Mouse (Mus musculus) thymus, postnatal 14 days (tissue): ENCODE results near the gene Unc13b.
A peak's percentile ranks its signal among the peaks of the same experiment; 100 is the strongest.

Experiments used
- DNase-seq: peaks from one replicate; pipeline ENCODE4 v3.0.0; 2021

The Unc13b gene

DNA sequence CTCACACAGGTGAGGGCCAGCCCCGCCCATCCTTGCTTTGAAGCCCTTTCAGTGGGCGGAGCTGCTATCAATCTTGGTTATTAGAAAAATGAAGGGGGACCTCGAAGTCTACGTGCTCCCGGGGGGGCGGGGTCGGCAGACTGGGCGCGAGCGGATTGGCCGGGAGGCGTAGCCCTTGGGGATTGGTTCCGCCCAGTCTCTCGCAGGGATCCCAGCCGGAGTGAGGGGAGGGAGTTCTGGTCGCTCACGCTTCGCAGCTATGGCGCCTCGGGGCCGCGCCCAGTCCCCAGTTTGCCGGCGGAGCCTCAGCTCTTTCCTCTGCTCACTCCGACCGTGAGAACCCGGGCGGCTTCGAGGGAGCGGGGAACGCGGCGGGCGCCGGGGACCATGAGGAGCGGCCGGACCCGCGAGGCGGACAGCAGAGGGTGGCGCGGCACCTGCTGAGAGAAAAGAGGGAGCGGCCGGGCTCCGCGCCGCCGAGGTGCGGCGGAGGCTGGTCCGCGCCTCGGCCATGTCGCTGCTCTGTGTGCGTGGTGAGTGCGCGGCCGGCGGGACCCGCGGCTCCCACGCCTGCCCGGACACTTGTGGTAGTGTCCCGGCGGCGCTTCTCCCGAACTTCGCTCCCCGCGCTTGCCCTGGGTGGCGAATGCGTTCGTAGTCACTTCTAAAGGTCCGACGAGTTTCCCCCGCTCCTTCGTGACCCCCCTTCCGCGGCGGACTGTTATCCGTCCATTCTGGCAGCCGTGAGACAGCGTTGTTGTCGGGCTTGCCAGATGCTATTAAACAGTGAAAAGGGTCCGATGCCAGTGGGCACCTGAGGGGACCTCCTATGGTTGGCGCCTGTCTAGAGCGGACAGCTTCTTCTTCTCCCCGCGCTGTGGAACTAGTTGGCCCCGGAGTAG, at the start of gene Unc13b:
Gene Unc13b (plus strand): TSS at position 201 of the 902 bp plus-strand sequence.
- peak; percentile 58 for DNase-seq

DNA sequence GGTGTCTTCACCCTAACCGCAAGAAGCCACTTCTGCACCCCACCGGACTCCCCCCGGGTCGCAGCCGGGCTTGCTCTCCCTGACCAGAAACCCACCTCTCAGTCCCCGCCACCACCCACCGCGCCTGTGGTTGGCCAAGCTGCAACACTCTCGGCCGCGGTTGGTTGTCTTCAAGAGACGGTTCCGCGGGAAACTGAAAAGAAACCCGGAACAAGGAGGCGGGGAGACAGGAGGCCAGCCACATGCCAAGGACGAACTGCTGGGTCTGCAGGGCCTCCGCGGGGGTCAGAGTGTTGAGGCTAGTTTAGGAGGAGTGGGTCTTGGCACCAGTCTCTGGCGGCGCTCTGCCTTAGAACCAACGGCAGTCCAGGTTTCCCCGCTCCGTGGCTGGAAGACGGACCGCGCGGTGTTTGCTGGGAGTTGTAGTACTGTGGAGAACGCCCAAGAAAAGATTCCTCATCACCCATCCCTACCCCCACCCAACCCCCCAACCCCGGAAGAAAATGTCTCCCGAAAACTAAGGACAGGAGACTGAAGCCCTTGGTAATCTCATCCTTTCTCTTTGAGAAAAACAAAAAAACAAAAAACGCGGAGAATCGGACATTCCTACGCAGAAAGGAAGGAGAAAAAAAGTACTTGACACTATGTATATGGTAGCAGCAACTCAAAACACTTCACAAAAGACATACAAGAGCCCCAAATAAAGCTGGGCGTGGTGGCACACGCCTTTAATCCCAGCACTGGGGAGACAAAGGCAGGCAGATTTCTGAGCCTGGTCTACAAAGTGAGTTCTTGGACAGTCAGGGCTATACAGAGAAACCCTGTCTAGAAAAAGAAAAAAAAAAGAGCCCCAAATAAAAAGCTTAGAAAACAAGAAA, 48.4 kb upstream of the Unc13b start, which contains the start of gene Fancg:
Gene Fancg (minus strand): TSS at position 346 of the 878 bp plus-strand sequence.
- DNase-seq = peak; percentile 89

DNA sequence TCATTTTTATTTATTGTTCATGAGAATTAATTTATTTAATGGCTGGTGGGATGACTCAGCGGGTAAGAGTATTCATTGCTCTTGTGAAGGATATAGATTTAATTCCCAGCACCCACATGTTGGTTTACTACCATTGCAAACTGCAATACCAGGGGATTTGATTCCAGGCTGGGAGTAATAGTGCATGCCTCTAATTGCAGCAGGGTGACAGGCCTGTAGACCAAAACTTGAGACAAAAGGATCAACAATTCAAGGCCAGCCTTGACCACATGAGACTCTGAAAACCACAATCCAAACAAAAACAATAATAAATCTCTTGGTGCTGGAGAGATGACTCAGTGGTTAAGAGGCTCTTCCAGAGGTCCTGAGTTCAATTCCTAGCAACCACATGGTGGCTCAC, 46.7 kb upstream of the Unc13b start:
- no peak for DNase-seq

DNA sequence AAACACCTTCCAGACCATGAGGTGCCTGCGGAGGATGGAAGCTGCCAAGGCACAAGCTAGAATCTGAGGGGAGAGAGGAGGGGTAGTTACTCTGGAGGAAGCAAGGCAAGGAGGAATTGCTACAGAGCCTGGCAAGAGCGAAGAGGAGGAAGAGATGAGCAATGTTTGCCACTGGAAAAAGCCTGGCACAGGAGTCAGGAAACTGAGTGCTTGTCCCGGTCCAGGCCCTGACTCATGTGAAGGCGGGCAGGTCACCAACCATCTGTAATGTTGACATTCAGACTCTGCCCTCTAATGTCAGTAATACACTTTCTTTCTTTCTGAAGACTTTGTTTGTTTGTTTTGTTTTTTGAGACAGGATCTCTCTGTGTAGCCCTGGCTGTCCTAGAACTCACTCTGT, 40.6 kb upstream of the Unc13b start:
- DNase-seq = no peak

DNA sequence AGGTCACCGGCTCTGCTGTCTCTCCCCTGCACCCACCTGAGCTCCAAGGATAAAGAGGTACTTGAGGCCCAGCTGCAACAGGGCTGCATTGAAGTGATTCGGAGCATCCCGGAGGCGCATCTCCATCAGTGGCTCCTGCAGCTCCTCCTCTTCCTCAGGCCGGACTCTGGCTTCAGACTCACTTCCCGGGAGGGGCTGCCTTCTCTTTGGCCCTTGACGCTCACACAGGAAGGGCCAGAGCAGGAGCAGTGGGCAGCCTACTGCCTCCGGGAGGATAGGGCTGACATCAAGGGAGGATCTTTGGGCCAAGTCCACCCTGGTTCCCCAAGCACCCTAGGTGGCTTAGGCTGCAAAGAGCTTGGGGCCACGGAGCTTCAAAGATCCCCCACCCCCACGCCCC, 39.6 kb upstream of the Unc13b start:
- no peak for DNase-seq

DNA sequence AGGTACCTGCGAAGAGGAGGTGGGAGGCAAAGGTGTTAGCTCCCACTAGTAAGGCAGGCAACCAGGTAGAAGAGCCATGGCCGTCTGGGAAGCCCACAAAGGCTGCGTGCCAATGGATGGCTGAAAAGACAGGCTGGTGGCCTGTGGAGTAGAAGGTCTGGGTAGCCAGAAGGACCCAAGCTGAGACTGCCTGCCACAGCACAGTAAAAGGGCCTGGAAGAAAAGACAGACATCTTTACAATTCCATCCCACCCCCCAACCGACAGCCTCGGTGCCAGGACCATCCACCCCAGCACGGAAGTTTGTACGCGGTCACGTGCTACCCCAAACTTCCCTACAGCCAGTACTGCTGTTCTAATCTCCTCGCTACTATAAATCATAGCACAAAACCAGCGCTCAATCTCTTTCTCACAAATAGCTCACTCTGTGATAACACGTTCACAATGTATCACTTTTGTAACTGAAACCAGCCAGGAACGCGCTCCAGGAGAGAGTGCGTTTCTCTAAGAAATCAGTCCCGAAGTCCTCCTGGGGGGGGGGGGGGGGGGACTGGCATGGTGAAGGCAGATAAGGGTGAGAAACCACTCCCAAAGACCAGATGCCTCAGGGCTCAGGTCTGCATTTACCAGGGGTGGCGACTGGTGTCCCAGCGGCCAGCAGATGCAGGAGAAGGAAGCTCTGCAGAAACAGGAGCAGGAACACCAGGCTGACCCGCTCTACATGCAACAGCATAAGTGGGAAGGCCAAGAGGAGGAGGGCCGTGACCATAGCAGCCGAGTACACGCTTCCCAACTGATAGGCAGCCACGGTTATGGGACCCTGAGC, 38.9 kb upstream of the Unc13b start:
- DNase-seq = no peak

DNA sequence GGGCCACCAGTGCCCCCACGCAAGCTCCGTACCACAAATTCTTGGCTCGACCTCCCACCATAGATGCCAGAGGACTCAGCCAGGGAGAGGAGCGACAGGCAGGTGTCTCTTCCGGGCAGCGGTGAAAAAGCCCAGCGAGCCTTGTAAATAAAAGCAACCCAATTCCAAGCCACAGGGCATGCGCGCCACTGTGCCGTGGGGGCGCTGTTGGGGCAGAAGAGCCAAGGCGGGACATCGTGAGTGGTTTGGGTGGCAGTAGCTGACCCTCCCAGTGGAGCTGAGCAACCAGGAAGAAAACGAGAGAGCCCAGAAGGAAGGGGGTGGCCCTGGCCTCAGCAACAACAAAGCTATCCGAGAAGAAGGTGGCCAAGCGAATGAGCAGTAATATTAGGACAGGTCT, 37.9 kb upstream of the Unc13b start:
- no peak for DNase-seq

DNA sequence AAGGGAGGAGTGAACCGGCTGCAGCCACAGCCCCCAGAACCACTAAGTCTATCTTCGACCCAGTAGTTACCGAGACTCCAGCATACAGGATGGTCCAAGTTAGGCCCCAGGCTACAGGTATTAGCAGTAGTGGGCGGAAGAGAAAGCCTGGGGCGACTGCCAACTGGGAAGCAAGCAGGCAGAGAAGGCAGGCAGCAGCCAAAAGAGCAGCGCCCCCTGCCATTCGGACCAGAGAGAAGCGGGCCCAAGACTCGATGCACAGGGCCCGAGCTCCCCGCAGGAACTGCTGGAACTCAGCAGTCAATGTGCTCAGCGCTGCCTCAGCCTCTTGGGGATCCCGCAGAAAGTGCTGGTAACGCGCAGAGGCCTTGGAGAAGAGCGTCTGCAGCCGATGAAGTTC, 37.4 kb upstream of the Unc13b start:
- DNase-seq = no peak

DNA sequence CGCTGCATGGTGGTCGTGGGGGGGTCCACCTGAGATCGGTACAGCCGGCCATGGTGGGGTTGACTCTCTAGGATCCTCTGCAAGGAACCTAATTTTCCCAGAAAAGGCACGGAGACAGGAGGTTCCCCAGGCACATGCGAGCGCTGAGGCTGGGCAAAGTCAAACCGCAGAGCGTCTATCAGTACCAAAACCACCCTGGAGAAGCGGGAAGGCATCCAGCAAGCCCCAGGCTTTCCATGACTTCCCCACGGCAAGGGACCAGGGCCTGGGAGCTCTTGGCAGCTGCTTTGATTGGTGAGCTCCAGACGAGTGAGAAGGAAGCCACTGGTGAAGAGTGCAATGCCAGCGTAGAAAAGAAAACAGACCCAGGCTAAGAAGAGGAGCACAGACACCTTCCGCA, 34.1 kb upstream of the Unc13b start:
- no peak for DNase-seq

DNA sequence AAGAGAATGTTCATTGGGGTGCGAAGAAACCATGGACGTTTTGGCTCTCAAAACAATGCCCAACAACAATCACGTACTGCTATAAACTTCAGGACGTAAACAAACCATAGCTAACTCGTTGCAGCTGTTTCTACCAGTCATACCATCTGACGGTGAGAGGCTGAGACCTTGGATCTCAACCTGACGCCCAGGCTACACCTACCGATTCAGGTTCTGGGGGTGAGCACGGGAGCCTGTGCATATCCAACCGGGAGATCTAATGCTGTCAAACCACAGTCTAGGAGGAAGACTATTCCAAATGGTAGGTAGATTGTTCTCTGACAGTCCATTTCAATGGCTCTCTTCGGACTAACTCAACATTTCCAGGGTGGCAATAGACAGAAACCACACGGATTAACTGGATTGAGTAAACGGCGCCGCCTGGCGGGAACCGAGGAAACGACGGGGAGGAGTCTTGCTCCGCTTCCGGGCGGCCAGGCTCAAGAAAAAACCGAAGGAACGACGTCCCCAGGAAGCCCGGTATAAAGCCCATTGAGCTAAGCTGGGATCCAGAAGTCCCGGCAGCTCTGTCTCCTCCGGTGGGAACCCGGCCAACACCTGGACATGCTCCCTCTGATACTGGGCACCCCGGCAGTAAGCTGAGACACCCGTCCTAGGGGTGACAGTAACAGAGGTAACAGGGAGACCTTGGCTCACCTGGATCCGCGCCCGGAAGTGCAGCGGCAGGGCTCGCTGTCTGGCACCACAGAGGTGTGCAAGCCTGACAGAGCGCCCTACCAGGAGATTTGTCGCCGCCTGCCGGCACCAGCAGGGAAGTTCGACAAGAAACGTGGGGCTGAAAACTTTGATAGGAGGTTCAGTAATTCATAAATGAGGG, 33.4 kb upstream of the Unc13b start, which contains the start of gene Pigo:
Gene Pigo (minus strand): TSS at position 736 of the 877 bp plus-strand sequence.
- DNase-seq = peak; percentile 93

DNA sequence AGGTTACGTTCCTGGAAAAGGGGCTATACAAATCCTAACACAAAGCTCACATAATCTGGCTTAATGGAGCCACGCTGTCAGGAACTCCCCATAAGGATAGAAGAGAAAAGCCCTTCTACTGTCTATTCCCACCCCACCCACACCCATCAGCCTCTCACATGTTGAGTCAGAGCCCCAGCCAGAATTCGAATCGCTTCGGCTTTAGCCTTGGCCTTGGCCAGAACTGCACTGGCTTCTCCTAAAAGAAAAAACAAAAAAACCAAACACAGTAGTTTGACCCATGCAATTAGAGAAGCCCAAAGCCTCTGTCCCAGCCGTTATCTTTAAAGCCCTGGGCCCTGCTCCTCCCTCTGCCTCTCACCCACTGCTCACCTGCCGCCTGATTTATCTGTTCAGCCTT, 29.6 kb upstream of the Unc13b start:
- no peak for DNase-seq

DNA sequence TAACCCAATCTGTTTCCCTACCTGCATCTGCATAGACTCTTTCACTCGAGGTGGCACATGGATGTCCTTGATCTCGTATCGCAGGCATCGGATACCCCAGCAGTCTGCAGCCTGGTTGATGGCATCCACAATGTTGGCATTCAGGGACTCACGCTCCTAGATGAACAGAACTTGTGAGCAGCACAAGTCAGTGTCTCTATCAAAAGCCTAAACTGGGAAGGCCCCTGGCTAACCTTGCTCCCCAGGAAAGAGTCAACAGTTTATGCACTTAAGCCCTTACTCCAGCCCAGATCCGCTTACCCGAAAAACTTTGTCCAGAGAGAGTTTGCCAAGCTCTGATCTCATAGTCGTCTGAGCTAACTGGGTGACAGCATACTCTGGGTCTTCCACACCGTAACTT, 29.0 kb upstream of the Unc13b start:
- DNase-seq = no peak

DNA sequence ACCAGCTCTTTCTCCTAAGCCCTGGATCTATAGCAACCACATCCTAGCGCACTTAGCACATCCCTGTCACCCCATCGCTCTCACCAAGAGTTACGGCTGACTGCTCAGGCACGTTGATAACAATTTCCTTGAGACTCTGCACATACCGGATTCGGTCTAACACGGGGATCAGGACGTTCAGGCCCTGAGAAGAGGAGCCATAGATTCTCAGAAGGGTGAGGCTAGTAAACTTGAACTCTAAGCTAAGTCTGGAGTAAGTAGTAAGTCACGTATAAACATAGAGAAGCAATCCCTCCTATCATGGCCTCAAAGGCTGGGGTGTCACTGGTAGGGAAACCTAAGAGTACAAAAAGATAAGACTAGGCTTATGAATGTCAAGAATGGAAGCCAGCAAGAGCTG, 28.4 kb upstream of the Unc13b start:
- DNase-seq = no peak

DNA sequence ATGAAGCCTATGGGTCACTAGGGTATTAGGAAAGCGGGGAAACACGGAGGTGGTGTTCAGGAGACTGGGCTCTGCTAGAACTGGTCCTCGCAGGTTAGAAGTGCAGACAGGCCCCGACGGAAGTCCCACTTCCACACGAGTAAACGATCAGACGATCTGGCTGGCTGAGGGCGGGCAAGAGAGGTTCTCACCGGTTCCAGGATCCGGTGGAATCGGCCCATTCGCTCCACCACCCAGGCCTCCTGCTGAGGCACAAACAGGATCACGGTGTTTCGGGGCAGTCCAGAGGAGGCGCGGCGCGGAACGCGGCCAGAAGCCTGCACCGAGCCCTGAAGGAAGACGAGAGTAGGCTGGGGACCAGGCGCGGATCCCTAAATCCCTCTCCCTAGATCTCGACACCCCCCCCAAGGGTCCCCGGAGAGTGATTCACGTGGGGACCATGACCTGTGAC, 27.9 kb upstream of the Unc13b start:
- no peak for DNase-seq

DNA sequence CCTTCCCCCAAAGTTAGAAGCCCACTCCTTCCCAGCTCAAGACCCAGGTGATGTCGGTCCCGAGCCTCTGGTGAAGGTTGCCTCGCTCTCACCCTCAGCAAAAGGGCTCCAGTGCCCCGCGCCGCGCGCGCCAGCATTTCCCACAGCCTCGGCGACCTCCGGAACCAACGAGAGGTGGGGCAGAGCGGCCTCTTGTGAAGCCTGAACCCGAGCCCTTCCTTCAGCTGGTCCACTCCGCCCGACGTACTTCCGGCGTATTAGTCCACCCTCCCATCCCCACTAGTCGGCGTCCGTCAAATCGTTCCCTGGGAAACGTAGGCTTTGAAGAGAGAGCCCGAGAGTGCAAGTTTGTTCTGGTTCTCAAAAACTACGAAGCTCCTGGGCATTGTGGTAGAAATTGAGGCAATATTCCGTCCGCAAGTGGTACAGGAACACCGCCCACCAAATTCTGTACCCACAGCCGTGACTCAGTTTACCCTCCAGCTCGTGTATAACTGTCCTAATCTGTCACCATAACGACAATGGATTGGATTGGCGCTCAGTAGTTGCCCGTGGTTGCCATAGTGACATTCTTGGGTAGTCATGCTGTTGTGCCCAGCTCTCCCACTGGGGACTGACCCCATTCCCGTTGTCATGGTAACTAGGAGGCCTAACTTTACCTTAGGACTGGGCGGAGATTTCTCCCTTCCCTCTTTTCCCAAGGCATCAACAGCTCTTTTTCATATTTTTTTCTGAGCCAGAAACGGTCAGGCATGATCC, 27.3 kb upstream of the Unc13b start, which contains the start of gene Stoml2:
Gene Stoml2 (minus strand): TSS at position 474 of the 759 bp plus-strand sequence.
- peak; percentile 94 for DNase-seq

DNA sequence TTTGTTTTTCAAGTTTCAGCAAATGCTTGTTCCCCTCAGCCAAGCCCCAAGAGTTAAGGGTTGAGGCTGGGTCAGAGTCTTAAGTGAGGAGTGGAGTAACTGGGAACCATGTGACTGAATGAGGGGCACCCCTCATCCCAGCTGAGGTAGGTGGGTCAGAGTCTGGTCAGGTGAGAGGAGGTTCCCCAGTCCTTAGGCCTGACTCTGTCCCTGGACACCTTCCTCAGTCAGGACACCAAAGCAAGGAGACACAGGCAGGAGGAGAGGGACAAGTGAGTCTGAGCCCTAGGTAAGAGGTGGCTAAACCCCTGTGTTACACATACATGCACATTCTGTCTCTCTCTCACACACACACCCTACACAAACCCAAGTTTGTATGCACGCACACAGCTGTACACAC, 26.3 kb upstream of the Unc13b start:
- DNase-seq = no peak

DNA sequence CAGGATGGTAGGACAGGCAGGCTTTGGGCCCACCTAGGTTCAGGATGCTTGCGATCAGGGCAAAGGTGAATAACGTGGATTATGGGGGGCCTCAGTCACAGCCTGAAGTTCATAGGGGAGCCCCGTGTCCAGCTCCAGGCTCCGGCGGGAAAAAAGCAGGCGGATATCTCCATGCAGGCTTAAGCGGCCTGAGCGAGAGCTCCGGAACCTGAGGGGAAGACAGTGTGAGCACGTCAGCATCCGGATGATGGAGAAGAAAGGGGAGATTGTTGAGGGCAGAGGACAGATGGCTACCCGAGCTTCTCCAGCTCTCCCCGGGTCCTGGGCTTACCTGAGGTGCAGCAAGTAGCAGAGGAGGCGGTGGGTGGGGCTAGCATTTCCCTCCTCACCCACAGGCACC, 25.3 kb upstream of the Unc13b start:
- no peak for DNase-seq

DNA sequence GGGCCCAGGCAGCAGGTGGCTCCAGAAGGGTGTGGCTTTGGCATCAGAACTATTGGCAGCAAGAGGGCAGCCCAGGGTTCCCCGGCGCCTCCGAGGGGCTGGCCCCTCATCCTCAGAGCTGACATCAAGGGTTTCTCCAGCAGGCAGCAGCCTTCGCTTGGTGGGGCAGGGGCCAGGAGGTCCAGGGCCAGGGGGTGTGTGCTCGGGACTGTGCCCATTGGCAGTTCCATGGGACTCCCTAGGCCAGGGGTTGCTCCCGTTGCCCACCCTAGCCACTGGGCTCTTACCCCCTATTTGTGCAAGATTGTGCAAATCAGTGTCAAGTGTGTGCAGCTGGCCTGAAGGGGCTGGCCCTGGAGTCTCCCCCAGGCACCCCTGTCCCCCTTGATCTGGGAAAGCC, 22.9 kb upstream of the Unc13b start:
- DNase-seq = no peak

DNA sequence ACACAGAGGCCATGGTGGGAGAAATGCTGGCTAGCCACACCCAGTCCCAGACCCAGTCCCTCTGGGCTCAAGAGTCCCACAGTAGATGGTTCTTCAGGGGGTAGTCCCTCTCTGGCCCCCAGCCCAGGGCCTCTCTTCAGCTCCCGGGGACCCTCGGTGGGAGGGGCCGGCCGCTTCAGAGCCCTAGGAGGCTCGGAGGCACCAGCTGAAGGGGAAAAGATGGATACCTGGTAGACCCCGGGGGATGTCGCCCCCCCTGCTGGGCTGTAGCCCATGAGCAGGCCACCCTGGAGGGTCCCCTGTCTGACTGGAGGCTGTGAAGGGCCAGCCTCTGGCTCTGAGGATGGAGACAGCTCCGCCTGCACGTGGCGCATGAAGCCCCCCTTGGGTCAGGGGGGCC, 22.4 kb upstream of the Unc13b start:
- DNase-seq = no peak

DNA sequence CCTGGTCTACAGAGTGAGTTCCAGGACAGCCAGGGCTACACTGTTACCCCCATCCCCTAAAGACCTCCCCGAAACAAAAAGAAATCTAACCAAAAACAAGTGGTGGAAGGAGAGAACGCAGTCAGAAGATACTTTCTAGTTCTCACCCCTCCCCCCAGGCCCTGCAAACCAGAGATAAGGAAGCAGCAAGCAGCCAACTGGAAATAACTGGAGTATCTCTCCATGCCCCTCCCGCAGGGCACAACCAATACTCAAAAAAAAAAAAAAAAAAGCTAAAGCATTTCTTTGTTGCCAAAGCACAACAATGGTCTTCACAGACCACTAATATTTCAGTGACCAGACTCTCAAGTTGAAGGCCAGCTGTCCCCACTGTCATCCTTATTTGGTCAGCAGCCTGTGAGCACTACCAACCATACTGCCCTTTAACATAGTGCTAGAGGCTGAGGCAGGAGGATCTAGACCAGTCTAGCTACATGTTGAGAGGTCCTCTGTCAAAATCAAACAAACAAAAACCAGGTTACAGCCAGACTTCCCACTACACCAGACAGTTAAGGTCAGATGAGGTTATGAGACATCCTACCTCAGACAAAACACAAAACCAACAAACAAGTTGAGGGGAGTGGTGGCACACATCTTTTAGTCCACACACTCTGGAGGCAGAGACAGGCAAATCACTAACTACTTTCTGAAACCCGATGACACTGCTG, 20.7 kb upstream of the Unc13b start:
- DNase-seq = no peak
